Mouse (Mus musculus) G1E-ER4 (cell line): Measurements from ENCODE around the gene Fcgbp. TPM values are rescaled to one million over a fixed set of nuclear protein-coding genes. Genes with fewer than 3 reads are reported as not detected.

ENCODE experiments used
- GATA1 ChIP-seq: IDR thresholded peaks from one replicate; pipeline ENCODE4 v1.8.0; 2012; ENCODE audit warnings: low read length, inconsistent platforms
- polyA plus RNA-seq: library from polyadenylated mRNA; stranded (reverse); fragments of >175 nt; gene quantifications from 2 replicates; pipeline ENCODE4 v1.2.3, GENCODE M21; 2012

Fcgbp gene
- polyA plus RNA-seq = not detected in 2 replicates

DNA sequence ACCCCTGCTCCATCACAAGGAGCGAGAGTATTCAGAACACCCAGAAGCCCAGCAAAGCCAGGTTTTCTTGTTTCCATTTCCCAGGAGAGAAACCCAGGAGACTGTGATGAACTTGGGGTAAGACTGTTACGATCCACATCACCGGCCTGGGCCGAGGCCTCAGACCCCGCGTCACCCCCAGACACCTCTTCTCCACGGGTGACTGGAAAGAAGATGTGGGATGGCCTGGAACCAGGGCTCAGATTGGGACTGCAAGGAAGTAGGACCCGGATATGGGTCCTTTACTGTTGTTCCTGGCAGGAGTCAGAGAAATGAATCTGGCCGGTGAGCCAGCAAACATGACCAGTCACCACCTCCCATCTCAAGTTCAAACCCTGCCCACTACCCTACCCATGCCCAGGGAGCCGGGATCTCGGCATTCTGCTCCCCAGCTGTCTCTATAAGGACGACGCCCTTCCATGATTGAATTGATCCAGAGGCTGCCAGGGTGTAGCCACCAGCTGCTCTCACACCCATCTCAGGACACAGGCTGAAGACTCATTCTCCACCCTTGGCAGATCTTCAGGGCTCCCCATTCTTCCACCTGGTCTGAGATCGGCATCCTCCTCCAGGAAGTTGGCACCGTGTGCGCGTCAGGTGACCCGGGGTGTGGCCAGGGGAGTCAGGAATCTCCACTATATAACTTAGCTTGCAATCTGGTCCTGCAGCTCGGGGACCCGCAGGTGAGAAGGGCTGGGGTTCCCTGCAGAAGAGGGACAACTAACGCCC, at the start of gene Fcgbp:
Gene Fcgbp, plus strand, starts transcription at position 706 of the 768 bp plus-strand sequence.
- no peak for TF ChIP-seq GATA1

DNA sequence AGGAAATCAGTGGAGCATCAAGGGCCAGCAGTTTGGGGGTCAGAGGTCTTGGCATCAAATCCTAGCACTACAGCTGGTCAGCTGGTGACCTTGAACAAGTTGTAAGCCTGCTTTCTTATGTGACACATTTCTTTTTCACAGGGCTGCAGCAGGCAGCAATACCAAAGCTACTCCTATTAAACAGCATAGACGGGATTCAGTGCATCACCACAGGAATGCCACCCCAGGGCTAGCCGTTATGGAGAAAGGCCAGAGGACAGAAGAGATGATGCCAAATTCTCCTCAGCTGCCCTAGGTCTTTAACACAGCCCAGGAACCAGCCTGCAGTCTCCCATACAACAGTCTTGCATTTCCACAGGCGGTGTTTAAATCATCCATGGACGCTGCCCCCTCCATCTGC, 26.5 kb upstream of the Fcgbp start:
- no peak for TF ChIP-seq GATA1

DNA sequence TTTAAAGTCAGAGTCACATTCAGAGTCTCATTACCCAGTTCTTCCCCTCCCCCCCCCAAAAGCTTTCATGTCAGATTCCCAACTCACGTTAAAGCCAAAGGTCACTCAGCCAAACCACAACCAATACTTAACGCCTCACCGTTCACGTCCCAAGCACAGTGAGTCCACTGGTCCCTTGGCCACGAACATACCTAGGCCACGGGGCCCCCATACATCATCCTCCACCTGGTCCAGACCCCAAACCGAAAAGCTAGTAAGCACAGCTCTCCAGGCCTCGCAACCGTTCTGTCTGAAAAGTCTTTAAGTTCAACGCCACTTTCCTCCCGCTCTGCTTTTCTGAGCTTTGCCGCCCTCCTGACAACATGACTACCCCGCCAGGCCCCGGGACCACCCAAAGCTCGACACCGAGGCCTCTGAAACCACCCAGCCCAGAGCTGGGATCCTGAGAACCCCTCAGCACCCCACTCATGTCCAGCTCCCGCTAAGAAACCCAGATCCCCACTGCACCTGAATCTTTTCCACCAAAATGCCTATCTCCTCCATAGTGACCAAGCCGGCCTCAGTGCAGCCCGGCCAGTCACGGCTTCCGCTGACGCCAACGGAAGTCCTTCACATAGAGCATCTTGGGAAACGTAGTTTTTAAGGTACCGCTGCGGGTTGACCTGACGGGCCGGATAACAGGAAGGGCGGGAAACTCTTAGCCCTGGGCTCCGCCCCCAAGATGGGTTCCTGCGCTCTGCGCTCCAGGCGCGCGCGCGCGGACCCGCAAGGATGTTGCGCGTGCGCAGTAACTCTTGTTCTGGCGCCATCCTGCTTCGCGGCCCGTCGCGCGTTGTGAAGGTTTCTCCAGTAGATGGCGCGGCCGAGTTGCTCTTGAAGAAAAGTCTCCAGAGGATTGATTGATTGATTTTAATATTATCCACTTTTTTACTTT, 21.3 kb upstream of the Fcgbp start, which contains the start of gene Psmc4:
Gene Psmc4, minus strand, starts transcription at position 626 of the 934 bp plus-strand sequence.
- TF ChIP-seq GATA1 = no peak

DNA sequence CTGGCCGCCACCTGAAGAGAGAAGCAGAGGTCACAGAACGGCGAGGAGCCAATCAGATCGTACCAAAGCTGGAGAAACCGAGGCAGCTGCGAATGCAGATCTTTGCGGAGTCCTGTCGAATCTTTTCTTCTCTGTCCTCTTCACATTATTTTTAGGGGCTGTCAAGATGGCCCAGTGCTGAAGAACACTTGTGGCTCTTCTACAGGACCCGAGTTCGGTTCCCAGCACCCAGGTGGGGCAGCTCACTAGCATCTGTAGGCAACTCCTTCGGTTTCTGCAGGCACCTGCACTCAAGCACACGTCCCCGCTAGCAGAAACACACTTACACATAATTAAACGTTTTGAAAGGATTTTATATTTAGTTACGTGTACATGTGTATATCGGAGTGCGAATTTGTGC, 20.5 kb upstream of the Fcgbp start:
- TF ChIP-seq GATA1 = no peak

DNA sequence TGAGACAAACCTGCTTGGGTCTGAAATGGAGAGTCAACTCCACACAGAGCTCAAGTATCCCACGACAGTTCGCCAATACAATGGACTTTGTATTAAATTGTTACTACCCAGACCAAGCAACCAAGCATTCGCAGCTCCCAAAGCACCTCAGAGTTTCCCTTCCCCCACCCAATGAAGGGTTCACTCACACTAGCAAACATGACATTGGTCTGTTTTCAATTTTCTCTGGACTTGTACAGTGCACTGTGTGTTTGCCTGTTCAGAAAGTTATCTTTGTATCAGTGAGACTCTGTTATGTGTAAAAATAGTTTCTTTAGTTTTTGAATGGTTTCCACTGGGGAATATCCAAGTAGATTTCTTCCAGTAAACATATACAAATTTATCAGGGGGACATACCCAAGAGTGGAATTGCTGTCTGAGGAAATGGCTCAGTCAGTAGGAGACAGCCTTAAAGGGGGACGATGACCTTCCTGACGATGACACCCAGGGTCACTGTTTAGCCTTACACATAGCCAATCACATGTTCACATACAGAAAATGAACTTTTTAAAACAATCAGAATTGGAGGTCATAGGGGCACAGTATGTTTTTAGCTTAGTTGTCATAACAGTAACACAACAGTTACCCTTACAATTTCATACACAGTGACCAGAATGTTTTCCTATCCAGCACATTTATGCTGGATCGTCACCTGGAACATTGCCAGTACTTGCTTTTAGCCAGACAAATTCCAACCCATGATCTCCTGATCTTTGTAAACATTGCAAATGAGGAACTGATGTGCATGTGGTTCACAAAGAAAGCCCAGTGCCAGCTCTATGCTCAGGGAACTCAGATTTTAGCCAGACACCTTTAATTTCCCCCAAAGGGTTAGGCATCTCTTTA, 17.7 kb upstream of the Fcgbp start:
- TF ChIP-seq GATA1 = no peak

DNA sequence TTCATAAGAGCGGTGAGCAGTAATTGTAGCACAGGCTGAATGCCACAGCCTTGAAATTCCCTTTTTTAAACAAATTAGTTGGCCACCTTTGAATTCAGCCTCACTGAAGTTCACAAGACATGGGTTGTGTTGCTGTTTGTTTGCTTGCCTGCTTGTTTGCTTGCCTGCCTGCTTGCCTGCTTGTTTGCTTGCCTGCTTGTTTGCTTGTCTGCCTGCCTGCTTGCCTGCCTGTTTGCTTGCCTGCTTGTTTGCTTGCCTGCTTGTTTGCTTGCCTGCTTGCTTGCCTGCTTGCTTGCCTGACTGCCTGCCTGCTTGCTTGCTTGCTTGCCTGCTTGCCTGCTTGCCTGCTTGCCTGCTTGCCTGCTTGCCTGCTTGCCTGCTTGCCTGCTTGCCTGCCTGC, 11.1 kb upstream of the Fcgbp start:
- no peak for TF ChIP-seq GATA1

- no peak for TF ChIP-seq GATA1
Observed at GRCm38 (mm10) chr7:28068661-28069060, 2.4 kb upstream of the Fcgbp start.

GRCm38 (mm10) chr7:28069546-28070172, 1.4 kb upstream of the Fcgbp start:
- no peak for TF ChIP-seq GATA1

DNA sequence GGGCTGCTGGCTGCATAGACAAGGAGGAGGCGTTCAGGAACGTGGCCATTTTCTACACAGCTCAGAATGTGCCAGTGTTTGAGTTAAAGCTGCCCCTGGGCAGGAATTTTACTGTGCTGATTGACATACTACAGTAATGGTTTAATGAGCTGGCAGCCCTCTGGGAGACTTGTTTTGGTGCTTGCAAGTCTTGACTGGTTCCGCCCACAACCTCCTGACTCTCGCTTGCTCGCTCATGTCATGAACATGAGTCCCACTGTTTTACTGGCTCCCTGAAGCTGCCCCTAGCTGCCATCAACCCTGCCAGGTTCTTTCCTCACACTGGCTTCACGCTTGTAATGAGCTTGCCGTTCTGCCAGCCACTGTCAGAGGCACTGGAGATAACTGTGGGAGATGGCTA, 13.2 kb downstream of the Fcgbp start:
- no peak for TF ChIP-seq GATA1

- no peak for TF ChIP-seq GATA1
Observed at GRCm38 (mm10) chr7:28086236-28086635, 15.2 kb downstream of the Fcgbp start.

DNA sequence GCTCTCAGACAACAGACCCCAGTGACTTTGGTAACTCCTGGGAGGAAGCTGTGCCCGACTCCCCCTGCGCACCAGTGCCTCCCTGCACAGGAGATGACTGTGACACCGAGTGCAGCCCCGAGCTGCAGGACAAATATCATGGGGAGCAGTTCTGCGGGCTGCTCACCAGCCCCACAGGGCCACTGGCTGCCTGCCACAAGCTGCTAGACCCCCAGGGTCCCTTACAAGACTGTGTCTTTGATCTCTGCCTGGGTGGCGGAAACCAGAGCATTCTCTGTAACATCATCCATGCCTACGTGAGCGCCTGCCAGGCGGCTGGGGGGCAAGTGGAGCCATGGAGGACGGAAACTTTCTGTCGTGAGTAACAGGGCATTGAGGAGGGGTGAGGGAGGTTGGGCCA, 22.5 kb downstream of the Fcgbp start:
- no peak for TF ChIP-seq GATA1

- TF ChIP-seq GATA1 = no peak
Observed at GRCm38 (mm10) chr7:28099101-28099500, 28.1 kb downstream of the Fcgbp start.

- TF ChIP-seq GATA1 = no peak
Observed at GRCm38 (mm10) chr7:28100596-28101590, 29.9 kb downstream of the Fcgbp start.

DNA sequence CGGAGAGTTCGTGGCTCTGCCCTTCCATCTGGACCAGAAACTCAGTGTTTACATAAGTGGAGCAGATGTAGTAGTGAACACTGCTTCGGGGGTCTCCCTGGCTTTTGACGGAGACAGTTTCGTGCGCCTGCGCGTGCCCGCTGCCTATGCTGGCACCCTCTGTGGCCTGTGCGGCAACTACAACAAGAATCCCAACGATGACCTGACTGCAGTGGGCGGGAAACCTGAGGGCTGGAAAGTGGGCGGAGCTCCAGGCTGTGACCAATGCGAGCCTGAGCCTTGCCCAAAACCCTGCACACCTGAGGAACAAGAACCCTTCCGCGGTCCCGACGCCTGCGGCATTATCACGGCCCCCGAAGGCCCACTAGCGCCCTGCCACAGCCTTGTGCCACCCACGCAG, 33.6 kb downstream of the Fcgbp start:
- TF ChIP-seq GATA1 = no peak

DNA sequence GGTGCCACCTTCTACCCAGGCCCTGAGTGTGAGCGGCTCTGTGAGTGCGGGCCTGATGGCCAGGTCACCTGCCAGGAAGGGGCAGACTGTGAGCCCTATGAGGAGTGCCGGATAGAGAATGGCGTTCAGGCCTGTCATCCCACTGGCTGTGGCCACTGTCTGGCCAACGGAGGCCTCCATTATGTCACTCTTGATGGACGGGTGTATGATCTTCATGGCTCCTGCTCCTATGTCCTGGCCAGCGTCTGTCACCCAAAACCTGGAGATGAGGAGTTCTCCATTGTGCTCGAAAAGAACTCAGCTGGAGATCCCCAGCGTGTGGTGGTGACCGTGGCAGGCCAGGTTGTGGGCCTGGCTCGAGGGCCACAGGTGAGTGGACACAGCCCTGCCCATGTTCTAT, 35.2 kb downstream of the Fcgbp start:
- TF ChIP-seq GATA1 = no peak
